15 mouse cellular contexts compared by ENCODE assay signal in genomic region chr9:118952180-118952579, GRCm38 (mm10). TPM values are rescaled to one million over a fixed set of nuclear protein-coding genes. Genes with fewer than 3 reads are reported as not detected.
DNase-seq lines count a peak whose midpoint lies in the region; ATAC-seq and TF ChIP-seq lines count a peak whose summit lies in the region.
"Had no signal": no experiment of that assay in that cellular context is flagged by ENCODE, and none has a peak within 500 bp of the region (broad histone marks: within the 10 kb centered on the region; RNA-seq: fewer than 3 reads in every experiment).

No protein-coding gene starts in this region.

- peak; percentile 52; the same call in 1 of the 2 replicates for ATAC-seq in liver, embryonic 14.5 days (ENCODE audit: insufficient read depth)
- no peak for ATAC-seq in liver, embryonic 12.5 days
- ATAC-seq in liver, postnatal 0 days, result peak; percentile 96
- peak; percentile 74 for ATAC-seq in stomach, embryonic 15.5 days (ENCODE audit: insufficient read depth, low FRiP score, low read depth)
- ATAC-seq: forebrain, embryonic 15.5 days; midbrain, embryonic 15.5 days had no signal

- H3K4me1 ChIP-seq in liver, embryonic 14.5 days (replicated peaks; ENCODE audit: control insufficient read depth in 2 of 2, insufficient read depth in 2 of 2, low read length in 1 of 2), result peaks cover 0 to 8% of the 10 kb centered on the region in 2 experiments; a peak in 1 of 4 replicates
- peaks cover 17% of the 10 kb centered on the region for H3K4me1 ChIP-seq in liver, embryonic 12.5 days
- peaks cover 2% of the 10 kb centered on the region; the same call in 1 of the 2 replicates for H3K4me1 ChIP-seq in liver, postnatal 0 days (ENCODE audit: insufficient read depth)
- 0 out of 2 replicates have a peak, but pooled peaks cover 8% of the 10 kb centered on the region for H3K4me1 ChIP-seq in stomach, embryonic 15.5 days
- H3K4me1 ChIP-seq: forebrain, embryonic 15.5 days; midbrain, embryonic 15.5 days; neural tube, embryonic 13.5 days had no signal

- no peak overlapping the region for H3K9ac ChIP-seq in liver, embryonic 14.5 days (replicated peaks)
- H3K9ac ChIP-seq in liver, embryonic 12.5 days, result no peak overlapping the region
- no peak overlapping the region for H3K9ac ChIP-seq in liver, postnatal 0 days (replicated peaks)
- H3K9ac ChIP-seq in stomach, embryonic 15.5 days, result no peak overlapping the region
- H3K9ac ChIP-seq: forebrain, embryonic 15.5 days; midbrain, embryonic 15.5 days; neural tube, embryonic 13.5 days had no signal

- H3K27ac ChIP-seq in liver, embryonic 14.5 days, result no peak overlapping the region
- H3K27ac ChIP-seq in liver, embryonic 12.5 days, result no peak overlapping the region
- H3K27ac ChIP-seq in liver, postnatal 0 days (ENCODE audit: low read depth), result peak overlapping the region; percentile 44
- H3K27ac ChIP-seq in stomach, embryonic 15.5 days, result no peak overlapping the region
- H3K27ac ChIP-seq: forebrain, embryonic 15.5 days; midbrain, embryonic 15.5 days; neural tube, embryonic 13.5 days had no signal

- H3K36me3 ChIP-seq in liver, embryonic 14.5 days (replicated peaks; ENCODE audit: control insufficient read depth, insufficient read depth, low read depth), result no peaks in the 10 kb centered on the region
- no peaks in the 10 kb centered on the region; the same call in 1 of the 2 replicates for H3K36me3 ChIP-seq in liver, embryonic 12.5 days
- no peaks in the 10 kb centered on the region for H3K36me3 ChIP-seq in liver, postnatal 0 days (replicated peaks; ENCODE audit: insufficient read depth, low read length)
- no peaks in the 10 kb centered on the region for H3K36me3 ChIP-seq in stomach, embryonic 15.5 days
- H3K36me3 ChIP-seq: forebrain, embryonic 15.5 days; midbrain, embryonic 15.5 days; neural tube, embryonic 13.5 days had no signal

- no peak for TF ChIP-seq CTCF in liver, embryonic 14.5 days (IDR thresholded peaks at IDR 0.05; ENCODE audit: low read depth)
- no peak for TF ChIP-seq CTCF in liver, postnatal 0 days (IDR thresholded peaks at IDR 0.05; ENCODE audit: low read depth)

- intact Hi-C loops in heart, postnatal 14 days (cut with DNase I), result no loop called here

- H3K4me3 ChIP-seq in liver, embryonic 14.5 days (ENCODE audit: insufficient read depth in 1 of 2, low read depth in 2 of 2, low read length in 2 of 2), result no peak overlapping the region
- no peak overlapping the region for H3K4me3 ChIP-seq in liver, embryonic 12.5 days
- no peak overlapping the region for H3K4me3 ChIP-seq in liver, postnatal 0 days (ENCODE audit: low read depth, low read length)
- no peak overlapping the region for H3K4me3 ChIP-seq in stomach, embryonic 15.5 days (replicated peaks)
- H3K4me3 ChIP-seq: forebrain, embryonic 15.5 days; midbrain, embryonic 15.5 days; neural tube, embryonic 13.5 days had no signal

- peak; percentile 54 to 67 for DNase-seq in heart, adult 9 months (ENCODE audit: low spot score in 2 of 2)
- DNase-seq in heart, postnatal 14 days, result no peak
- no peak for DNase-seq in liver, embryonic 14.5 days (ENCODE audit: low read depth in 3 of 3, low spot score in 3 of 3)
- peak; percentile 35 for DNase-seq in liver, postnatal 0 days
- no peak for DNase-seq in embryo, embryonic 11 days
- no peak for DNase-seq in gastrocnemius, postnatal 25 days
- DNase-seq: cerebellum, adult 8-10 months; gastrocnemius, postnatal 36 days; layer of hippocampus, adult 9-11 months; right cerebral cortex, postnatal 4 days had no signal

- no peak overlapping the region for H3K4me2 ChIP-seq in liver, embryonic 14.5 days (ENCODE audit: low read depth)
- H3K4me2 ChIP-seq in liver, embryonic 12.5 days, result no peak overlapping the region
- peak overlapping the region; percentile 27; the same call in 1 of the 2 replicates for H3K4me2 ChIP-seq in liver, postnatal 0 days (ENCODE audit: low read depth, low read length)
- no peak overlapping the region for H3K4me2 ChIP-seq in stomach, embryonic 15.5 days
- H3K4me2 ChIP-seq: forebrain, embryonic 15.5 days; midbrain, embryonic 15.5 days; neural tube, embryonic 13.5 days had no signal

- H3K27me3 ChIP-seq in liver, embryonic 14.5 days (ENCODE audit: control insufficient read depth, insufficient read depth, low read length), result no peaks in the 10 kb centered on the region
- no peaks in the 10 kb centered on the region for H3K27me3 ChIP-seq in liver, embryonic 12.5 days (replicated peaks)
- no peaks in the 10 kb centered on the region for H3K27me3 ChIP-seq in liver, postnatal 0 days (ENCODE audit: insufficient read depth, low read length)
- H3K27me3 ChIP-seq in stomach, embryonic 15.5 days (replicated peaks), result no peaks in the 10 kb centered on the region
- H3K27me3 ChIP-seq: forebrain, embryonic 15.5 days; midbrain, embryonic 15.5 days; neural tube, embryonic 13.5 days had no signal

- 70% methylated on average over 16 of the region's 16 CpGs for WGBS in liver, embryonic 14.5 days (ENCODE audit: insufficient replicate concordance)
- WGBS in liver, embryonic 12.5 days (ENCODE audit: insufficient replicate concordance), result 72% methylated on average over 16 of the region's 16 CpGs
- WGBS in liver, postnatal 0 days (ENCODE audit: insufficient replicate concordance), result 48% methylated on average over 16 of the region's 16 CpGs
- WGBS in stomach, embryonic 15.5 days, result 72% methylated on average over 16 of the region's 16 CpGs

- no peak for TF ChIP-seq EP300 in liver, embryonic 14.5 days (IDR thresholded peaks at IDR 0.05; ENCODE audit: low read depth)
- TF ChIP-seq EP300 in liver, postnatal 0 days (IDR thresholded peaks at IDR 0.05; ENCODE audit: low read depth), result 0 out of 2 replicates have a peak, but pooled peaks have one; percentile 25

- no peaks in the 10 kb centered on the region for H3K9me3 ChIP-seq in liver, embryonic 14.5 days (ENCODE audit: control insufficient read depth, low read length)
- H3K9me3 ChIP-seq in liver, embryonic 12.5 days (replicated peaks), result no peaks in the 10 kb centered on the region
- H3K9me3 ChIP-seq in liver, postnatal 0 days (ENCODE audit: low read length), result no peaks in the 10 kb centered on the region
- no peaks in the 10 kb centered on the region for H3K9me3 ChIP-seq in stomach, embryonic 15.5 days
- H3K9me3 ChIP-seq: forebrain, embryonic 15.5 days; midbrain, embryonic 15.5 days; neural tube, embryonic 13.5 days had no signal

RNA-seq across cellular contexts. Expression of gene Ctdspl, which starts 25.9 kb away (rescaled TPM):
- 10 to 100 TPM; 12.3 to 13.7 TPM for total RNA-seq in heart, postnatal 14 days (2021)
- polyA plus RNA-seq in liver, embryonic 14.5 days (2012; rRNA removed), result 3.3 and 3.6 TPM in 2 replicates
- 2.3 and 3.2 TPM in 2 replicates for polyA plus RNA-seq in liver, embryonic 14.5 days (2014; fragmentation: Nextera tagmentation; extraction: Ambion mirVana)
- polyA plus RNA-seq in liver, embryonic 12.5 days (2016; fragmentation: Nextera tagmentation; extraction: Ambion mirVana), result 3.9 and 4.4 TPM in 2 replicates
- 2.2 and 2.4 TPM in 2 replicates for polyA plus RNA-seq in liver, postnatal 0 days (2015; fragmentation: Nextera tagmentation; extraction: Ambion mirVana)
- 16.7 and 17.4 TPM in 2 replicates for polyA plus RNA-seq in stomach, embryonic 15.5 days (2015; fragmentation: Nextera tagmentation; extraction: Ambion mirVana)
- total RNA-seq in gastrocnemius, postnatal 25 days (2021), result 1 to 10 TPM; 5.5 to 8.6 TPM

Comparison
In these comparisons a context has a peak if more than half of its experiments do, and no peak if none do; other contexts are left out.
1. DNase-seq: peak in heart, adult 9 months (2 of 2) and liver, postnatal 0 days (single experiment); none in heart, postnatal 14 days (0 of 2), liver, embryonic 14.5 days (0 of 3), embryo, embryonic 11 days (single experiment) and gastrocnemius, postnatal 25 days (single experiment).